Mouse (Mus musculus) kidney, embryonic 14.5 days (tissue): ENCODE measurements at regions not wholly inside any gene's neighbourhood (a gene's known extent, or its start where the extent isn't known, plus 50 kb on each side); places are given as distances from the start of the nearest gene placed in this dataset.

ENCODE experiments used
- ATAC-seq: fragments of 200-750 bp; cut with Nextera tagmentation; 2 replicates; pipeline ENCODE4 v1.8.0; 2017; ENCODE audit warnings: moderate number of reproducible peaks, mild to moderate bottlenecking, moderate TSS enrichment, moderate library complexity; ENCODE audit not compliant: low FRiP score, low TSS enrichment
- H3K27ac ChIP-seq: fragments of 300-500 bp; sonication (generic); 2 replicates; pipeline ENCODE4 v1.5.1; 2014; ENCODE audit warnings: low read depth, mild to moderate bottlenecking, low read length, moderate library complexity, mixed read lengths
- H3K27me3 ChIP-seq: fragments of 300-500 bp; sonication (generic); 2 replicates; pipeline ENCODE4 v1.6.1; 2014; ENCODE audit warnings: mild to moderate bottlenecking, low read length; ENCODE audit not compliant: control insufficient read depth, insufficient read depth
- H3K36me3 ChIP-seq: fragments of 300-500 bp; sonication (generic); 2 replicates; pipeline ENCODE4 v1.6.1; 2014; ENCODE audit warnings: low read length, mixed read lengths; ENCODE audit not compliant: control insufficient read depth, insufficient read depth
- H3K4me1 ChIP-seq: fragments of 300-500 bp; sonication (generic); 2 replicates; pipeline ENCODE4 v1.6.1; 2014; ENCODE audit warnings: low read length, mixed read lengths; ENCODE audit not compliant: control insufficient read depth, insufficient read depth
- H3K4me2 ChIP-seq: fragments of 300-500 bp; sonication (generic); replicated peaks from 2 replicates; pipeline ENCODE4 v1.6.1; 2014; ENCODE audit warnings: low read depth, mild to moderate bottlenecking, low read length
- H3K4me3 ChIP-seq: fragments of 300-500 bp; sonication (generic); 2 replicates; pipeline ENCODE4 v1.5.1; 2014; ENCODE audit warnings: mild to moderate bottlenecking, low read length
- H3K9ac ChIP-seq: fragments of 300-500 bp; sonication (generic); 2 replicates; pipeline ENCODE4 v1.6.1; 2014; ENCODE audit warnings: low read depth, mild to moderate bottlenecking, low read length, moderate library complexity
- H3K9me3 ChIP-seq: fragments of 300-500 bp; sonication (generic); 2 replicates; pipeline ENCODE4 v1.6.1; 2016; ENCODE audit warnings: low read length; ENCODE audit not compliant: control insufficient read depth

DNA sequence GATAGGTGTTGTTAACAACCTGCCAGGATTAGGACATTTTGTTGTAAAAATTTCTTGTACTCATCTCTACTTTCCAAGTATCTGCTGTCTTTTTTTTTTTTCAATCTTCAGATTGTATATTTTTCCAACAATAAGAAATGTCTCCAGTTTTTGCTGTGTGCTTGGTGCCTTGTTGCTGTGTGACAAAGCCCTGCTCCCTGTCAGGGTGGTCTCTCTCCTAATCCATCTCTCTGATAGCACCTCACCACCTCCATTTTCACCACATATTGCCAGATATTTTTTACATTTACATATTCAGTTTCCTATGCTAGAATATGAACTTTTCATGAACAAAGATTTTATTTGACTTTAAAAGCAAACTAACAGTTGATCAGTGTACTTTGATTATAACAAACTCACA is 50.1 kb upstream of the Spred1 start:
- no peak overlapping the region for H3K4me2 ChIP-seq
- no peaks in the 10 kb centered on the region for H3K27me3 ChIP-seq
- H3K4me1 ChIP-seq = no peaks in the 10 kb centered on the region
- H3K9ac ChIP-seq = no peak overlapping the region
- H3K4me3 ChIP-seq = no peak overlapping the region
- ATAC-seq = no peak
- no peaks in the 10 kb centered on the region for H3K9me3 ChIP-seq
- H3K36me3 ChIP-seq = no peaks in the 10 kb centered on the region
- no peak overlapping the region for H3K27ac ChIP-seq
